Mouse (Mus musculus): Measurements from ENCODE around the gene Naxd. TPM values are rescaled to one million over a fixed set of nuclear protein-coding genes. Genes with fewer than 3 reads are reported as not detected.
"Not testable (repeated sequence)": the region's sequence is repeated elsewhere in the genome, so short reads cannot be mapped to it uniquely, and the experiment has no call there.

The Naxd gene
- 10 to 100 TPM; 48.7 to 62.5 (median 56.0) TPM for total RNA-seq (2022)

DNA sequence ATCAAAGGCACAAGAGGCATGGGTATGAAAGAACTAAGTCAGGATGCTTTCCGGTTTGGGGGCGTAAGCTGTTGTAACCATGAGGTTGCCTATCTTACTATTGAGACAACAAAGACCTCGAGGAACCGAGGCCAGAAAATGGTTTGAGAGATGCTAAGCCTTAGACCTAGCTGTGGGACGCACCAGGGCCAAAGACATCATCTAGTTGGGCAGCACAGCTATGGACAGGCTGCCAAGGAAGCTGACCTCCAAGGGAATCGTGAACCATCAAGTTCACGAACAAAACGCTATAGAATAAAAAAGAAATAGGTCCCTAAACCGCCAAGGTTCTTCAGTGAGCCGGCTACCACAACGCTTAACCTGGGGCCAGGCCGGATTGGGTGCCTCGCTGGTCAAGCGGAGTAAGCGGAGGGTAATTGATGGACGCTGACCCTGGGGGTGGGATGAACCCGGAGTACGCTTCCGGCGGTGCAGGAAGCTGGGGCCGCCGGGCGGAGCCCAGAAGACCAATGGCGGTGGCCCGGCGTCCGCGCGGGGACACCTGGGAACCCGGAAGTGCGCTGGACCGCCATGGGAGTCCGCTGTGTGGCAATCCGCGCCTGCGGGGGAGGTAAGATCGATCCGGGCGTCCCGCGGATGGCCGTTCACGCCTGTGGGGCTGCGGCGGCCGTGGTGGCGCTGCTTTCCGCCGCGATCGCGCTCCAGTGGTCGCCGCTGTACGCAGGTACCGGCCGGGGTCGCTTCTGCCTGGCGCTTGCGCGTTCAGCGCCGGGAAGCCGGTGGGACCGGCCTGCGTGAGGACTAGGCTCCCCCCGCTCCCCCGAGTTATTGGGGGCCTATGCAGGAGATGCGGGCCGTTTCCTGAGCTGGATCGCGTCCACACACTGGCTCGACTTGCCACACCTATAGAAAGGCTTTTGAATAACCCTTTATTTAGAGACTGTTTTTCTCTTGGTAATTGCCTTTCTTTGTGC, at the start of gene Naxd:
Gene Naxd, plus strand, starts transcription at position 490 of the 974 bp plus-strand sequence.
- DNase-seq (ENCODE audit: low spot score in 2 of 2), result peak; percentile 80 to 91

DNA sequence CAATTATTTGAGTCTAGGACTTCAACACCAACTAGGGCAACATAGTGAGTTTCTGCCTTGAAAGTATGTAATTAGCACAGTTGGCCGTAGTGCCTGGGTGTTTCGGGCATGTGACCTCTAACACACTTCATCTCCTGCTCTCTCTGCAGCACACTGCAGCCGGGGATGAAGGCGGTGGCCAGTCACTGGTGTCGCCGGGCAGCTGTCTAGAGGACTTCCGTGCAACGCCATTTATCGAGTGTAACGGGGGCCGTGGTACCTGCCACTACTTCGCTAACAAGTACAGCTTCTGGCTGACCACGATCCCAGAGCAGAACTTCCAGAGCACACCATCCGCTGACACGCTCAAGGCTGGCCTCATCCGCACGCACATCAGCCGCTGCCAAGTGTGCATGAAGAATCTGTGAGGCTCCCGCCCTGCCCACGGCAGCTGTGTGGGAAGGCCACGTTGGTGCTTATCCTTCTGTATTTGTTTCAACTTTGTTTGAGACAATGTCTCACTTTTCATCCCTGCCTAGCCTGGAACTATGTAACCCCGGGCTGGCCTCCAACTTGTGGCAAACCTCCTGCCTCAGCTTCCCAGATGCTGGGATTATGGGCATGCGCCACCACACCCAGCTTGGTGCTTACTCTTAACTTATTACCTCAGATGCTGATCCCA, 49.3 kb upstream of the Naxd start:
- DNase-seq (ENCODE audit: low spot score in 2 of 2), result no peak

- no peak for DNase-seq (ENCODE audit: low spot score in 2 of 2)
Measured at GRCm38 (mm10) chr8:11450184-11451113, 46.9 kb upstream of the Naxd start.

DNA sequence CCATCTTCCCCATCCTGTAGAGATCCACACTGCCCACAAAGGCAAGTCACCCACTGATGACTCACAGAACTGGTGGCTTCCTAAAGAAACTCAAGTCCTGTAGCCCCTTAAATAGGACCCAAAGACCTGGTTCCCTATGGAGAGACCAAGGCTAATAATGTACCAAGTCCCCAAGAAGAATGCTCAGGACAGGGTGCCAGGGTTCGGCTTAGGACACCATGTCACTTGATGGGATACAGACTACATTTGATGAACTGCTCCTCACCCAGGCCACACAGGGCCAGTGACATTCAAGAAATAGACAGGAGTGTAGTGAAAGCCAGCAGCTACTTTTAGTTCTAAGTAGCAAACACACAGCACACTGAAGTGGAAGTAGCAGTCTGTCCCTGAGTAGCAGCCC, 45.2 kb upstream of the Naxd start:
- no peak for DNase-seq (ENCODE audit: low spot score in 2 of 2)

- DNase-seq (ENCODE audit: low spot score in 2 of 2), result no peak
Measured at GRCm38 (mm10) chr8:11452559-11452958, 44.7 kb upstream of the Naxd start.

- DNase-seq (ENCODE audit: low spot score in 2 of 2), result no peak
Measured at GRCm38 (mm10) chr8:11452974-11453373, 44.3 kb upstream of the Naxd start.

GRCm38 (mm10) chr8:11454228-11454627, 43.1 kb upstream of the Naxd start:
- no peak for DNase-seq (ENCODE audit: low spot score in 2 of 2)

DNA sequence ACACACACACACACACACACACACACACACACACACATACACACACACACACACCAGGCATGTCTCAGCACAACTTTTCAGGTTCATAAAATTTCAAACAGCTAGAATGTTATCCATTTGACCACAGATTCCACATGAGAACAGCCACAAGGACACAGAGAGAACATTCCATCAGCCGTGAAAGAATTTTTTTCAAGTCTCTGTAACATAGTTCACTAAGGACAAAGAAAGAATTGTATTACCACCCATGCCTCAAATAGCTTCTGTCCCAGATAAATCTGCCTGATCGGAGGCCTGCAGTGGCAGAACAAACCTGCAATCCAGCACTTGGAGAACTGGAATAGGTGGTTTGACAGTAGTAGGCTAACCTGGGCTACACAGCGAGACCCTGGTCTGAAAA, 40.0 kb upstream of the Naxd start:
- no peak for DNase-seq (ENCODE audit: low spot score in 2 of 2)

DNA sequence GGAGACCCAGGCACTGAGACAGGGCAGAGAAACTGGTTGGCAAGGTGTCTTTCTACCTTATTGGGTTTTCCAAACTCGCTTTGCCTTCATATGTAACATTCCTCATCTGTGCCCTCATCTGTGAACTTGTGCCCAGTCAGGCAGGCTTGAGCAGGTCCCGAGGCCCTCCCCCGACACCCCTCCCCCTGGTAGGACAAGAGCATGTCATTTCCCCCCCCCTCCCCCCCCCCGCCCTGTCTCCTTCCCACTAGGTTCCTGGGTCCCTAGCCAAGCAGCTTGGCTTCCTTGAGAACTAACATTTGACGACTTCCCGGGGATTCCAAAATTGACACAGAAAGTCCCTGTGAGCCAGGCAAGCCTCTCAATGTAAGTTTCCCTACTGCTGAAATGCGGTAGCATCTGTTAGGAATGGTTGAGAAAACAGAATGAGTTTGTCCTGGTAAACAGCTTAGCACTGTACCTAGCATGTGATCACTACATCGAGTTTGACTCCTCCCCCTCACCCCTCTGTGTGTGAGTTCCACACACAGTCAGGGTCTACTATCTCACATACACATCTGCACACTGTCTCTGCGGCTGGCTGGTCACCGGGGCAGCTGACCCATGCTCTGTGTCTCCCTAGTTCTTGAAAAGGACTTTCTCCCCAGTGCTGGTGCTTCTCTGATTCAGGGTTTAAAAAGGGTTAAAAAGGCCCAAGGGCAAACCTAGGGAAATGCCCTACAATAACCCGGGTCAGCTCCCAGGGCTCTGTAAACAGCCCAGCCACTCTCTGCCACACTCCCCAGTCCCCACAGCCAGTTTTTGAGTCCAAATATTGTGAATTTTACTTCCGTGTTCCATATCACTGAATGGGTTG, 39.1 kb upstream of the Naxd start:
- DNase-seq (ENCODE audit: low spot score in 2 of 2), result no peak

DNA sequence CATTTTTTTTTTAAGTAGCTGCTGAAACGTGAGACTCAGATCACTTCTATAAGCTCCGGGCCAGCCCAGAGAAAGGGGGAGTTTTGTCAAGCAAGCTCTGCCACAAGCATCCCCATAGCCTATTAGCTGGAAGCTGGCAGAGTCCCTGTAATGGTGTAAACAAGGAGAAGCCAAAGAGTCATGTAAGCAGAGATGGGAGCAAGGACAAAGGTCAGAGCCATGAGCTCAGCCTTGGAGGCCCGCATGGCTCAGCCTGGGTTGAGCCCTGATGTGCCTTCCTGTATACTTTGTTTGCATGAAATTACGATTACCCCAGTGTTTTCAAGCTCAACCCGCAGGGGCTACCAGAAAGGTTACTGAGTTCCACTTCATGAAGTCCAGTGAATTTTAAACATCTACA, 38.3 kb upstream of the Naxd start:
- no peak for DNase-seq (ENCODE audit: low spot score in 2 of 2)

DNA sequence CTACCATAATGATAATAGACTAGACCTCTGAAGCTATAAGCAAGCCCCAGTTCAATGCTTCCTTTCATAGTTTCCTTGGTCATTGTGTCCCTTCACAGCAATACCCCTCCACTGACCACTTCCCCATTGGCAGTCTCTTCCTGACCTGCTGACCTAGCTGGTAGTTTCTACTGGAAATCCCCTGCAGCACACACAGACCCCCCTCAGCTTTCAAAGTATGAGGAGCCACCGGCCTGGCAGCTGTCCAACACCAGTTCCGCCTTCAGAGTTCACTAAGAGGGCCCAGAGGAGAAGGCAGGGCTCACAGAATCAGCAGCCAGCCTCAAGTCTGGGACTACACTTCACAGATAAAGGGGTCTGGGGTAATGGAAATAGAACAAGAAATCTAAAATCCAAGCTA, 36.4 kb upstream of the Naxd start:
- DNase-seq (ENCODE audit: low spot score in 2 of 2), result no peak

DNA sequence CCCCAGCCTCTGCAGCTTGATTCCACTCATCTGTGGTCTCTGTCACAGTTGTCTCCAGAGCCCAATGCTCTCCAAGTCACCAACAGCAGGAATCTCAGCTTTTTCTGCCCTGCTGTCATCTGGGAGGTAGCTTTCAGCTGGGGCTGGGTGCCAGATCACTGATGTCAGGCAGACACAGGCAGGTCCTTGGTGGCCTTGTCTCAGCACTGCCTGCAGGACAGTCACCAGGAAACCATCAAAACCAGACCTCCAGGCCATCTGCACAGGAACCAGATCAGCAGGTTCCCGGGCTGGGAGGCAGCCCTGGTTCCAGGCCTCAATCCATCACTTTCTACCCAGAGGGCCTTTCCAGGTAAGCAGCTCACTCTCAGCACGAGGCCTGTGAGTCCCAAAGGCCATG, 35.5 kb upstream of the Naxd start:
- no peak for DNase-seq (ENCODE audit: low spot score in 2 of 2)

DNA sequence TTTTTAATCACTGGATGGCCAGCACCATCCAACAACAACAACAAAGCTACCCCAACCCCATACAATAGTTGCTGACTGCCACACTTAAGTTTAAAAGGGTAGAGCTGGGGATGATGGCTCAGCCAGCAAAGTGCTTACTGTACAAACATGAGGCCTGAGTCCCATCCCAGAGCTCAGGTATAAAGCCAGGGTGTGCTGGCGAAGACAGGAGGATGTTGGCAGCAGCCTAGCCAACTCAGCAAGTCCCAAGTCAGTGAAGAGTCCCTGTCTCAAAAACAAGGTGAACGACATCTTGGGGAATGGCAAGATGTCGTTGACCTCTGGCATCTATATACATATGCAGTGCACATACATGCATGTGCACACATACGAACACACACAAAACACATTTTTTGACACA, 34.7 kb upstream of the Naxd start:
- DNase-seq (ENCODE audit: low spot score in 2 of 2), result no peak

DNA sequence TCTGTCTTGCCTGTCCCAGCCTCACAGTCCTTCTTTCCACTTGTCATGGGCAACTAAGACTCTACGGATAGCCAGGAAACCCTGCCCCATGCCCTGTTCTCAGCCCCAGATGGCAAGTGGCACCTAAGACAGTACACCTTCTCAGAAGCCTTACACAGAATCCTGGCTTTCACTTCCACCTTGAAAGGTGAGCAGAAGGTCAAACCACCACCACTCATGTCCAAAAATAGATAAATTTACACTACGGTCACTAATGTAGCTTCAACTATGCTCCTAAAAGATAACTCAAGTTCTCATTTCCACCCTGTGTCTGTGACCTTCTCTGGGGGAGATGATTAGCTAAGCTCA, 33.8 kb upstream of the Naxd start:
- DNase-seq (ENCODE audit: low spot score in 2 of 2), result no peak

DNA sequence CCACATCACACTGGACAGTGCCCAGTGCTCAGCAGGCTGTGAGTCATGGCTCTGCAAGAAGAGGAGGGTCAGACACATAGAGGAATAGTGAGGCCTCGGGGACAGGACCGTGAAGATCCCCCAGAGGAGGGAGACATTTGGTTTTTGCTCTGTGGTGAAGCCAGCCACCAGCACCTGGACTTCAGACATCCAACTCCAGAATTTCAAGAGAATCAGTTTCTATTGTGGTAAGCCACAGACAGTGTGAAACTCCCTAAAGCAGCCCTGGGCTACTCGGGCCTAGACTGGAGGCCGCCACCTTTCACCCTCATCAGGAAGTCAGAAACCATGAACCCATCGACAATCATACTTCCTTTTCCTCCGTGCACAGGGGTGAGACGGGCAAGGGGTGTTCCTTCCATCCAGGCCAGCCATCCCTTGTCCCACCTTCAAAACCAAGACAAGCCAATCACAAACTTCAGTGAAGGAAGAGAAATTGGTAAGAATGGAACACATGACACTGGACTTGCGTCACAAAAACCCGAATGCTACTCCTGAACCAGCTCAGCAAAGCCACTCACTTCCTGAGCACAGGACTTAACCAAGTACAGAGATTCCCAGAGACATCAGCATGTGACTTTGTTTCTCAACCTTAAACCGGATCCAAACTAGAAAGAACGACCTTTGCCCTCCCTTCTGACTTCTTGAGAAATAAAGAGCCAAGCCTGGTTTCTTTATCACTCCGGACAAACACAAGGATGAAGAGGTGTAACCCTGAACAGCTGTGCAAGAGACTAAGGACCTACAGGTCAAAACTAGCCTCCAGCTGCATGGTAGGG, 33.2 kb upstream of the Naxd start:
- DNase-seq (ENCODE audit: low spot score in 2 of 2), result no peak

DNA sequence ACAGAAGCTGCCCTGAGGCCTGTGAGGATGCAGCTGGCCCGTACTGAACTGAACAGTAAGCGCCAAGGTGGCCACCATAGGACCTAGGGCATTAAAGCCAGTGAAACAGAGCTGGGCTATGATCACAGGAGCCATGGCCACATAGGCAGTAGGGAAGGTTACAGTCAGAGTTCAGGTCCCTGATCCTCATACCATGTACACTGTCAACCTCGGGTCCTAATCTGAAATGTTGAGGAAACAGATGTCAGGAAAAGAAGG, 32.7 kb upstream of the Naxd start:
- DNase-seq (ENCODE audit: low spot score in 2 of 2), result no peak

GRCm38 (mm10) chr8:11465619-11466018, 31.7 kb upstream of the Naxd start:
- no peak for DNase-seq (ENCODE audit: low spot score in 2 of 2)

- not testable (repeated sequence) for DNase-seq (ENCODE audit: low spot score in 2 of 2)
Measured at GRCm38 (mm10) chr8:11466528-11466927, 30.8 kb upstream of the Naxd start.

DNA sequence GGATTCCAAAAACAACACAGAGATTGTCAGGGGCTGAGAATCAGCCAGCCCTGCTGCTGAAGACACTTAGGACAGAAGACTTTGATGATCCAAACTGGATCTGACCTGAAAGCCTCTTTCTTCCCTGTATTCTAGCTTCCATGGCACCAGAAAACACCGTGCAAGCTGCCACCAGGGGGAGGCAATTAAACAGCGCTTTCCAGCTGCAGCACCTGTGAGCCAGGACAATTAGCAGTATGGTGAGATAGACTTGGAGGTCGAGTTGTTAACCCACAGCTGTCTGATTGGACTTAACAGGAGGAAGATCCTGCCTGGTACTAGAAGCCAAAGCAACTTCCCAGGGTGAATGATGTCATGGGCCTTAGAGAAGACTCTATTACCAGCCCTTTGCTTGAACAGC, 28.2 kb upstream of the Naxd start:
- DNase-seq (ENCODE audit: low spot score in 2 of 2), result no peak

DNA sequence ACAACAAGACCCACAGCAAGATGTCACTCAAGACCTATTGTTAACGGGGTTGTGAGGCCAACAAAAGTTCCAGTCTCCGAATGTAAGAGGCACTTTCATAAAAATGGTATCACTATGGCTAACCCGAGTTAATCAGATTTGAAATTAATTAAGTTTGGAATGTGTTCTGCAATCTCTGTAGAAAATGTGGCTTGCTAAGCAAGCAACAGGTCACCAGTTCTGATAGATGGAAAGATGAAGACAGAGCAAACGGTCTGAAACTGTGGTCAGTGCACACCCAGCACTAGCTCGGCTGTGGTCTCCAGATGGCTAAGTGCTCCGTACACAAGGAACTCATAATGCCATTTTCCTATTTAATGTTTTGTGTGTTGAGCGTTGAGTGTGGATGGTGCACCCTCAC, 26.6 kb upstream of the Naxd start:
- DNase-seq (ENCODE audit: low spot score in 2 of 2), result no peak
